Mouse (Mus musculus) embryonic stem cell, embryonic (primary cell): Measurements from ENCODE around the gene Gm20547.
"Not testable (repeated sequence)": the region's sequence is repeated elsewhere in the genome, so short reads cannot be mapped to it uniquely, and the experiment has no call there.

Experiments
- CTCF ChIA-PET, 4 experiments: fragments of 300-600 bp in 2 of 4; fragments of 350-600 bp in 2 of 4; sonication (Branson Sonifier 250); formaldehyde crosslinking; loops; one replicate each; lab custom pipeline; 2022; ENCODE audit warnings: inconsistent platforms in 2 of 4; lab: Charles Lee
- POLR2A ChIA-PET, 4 experiments: fragments of 300-600 bp in 2 of 4; fragments of 350-600 bp in 2 of 4; sonication (Branson Sonifier 250); formaldehyde crosslinking; loops; one replicate each; lab custom pipeline; 2022; ENCODE audit warnings: antibody characterized with exemption in 4 of 4, inconsistent platforms in 1 of 4; lab: Charles Lee

Gm20547 gene

GRCm38 (mm10) chr17:34850517-34851125 is 31.2 kb downstream of the Gm20547 start:
- CTCF ChIA-PET, result interaction anchor here in 3 of 4 experiments (0.6 to 1.2 kb wide), 4 partner anchors 13 to 231 kb away, joined by 3 to 6 read pairs (median 4); partner anchors contain the start of genes Dxo (in 1 of the 3) and Stk19 (in 1 of the 3)
- POLR2A ChIA-PET, result interaction anchor here in 3 of 4 experiments (0.9 to 4.1 kb wide), 6 partner anchors 12 to 271 kb away, joined by 3 to 31 read pairs (median 6); partner anchors contain the start of genes Dxo (in 3 of the 3), Stk19 (in 3 of the 3) and Csnk2b (in 1 of the 3)

DNA sequence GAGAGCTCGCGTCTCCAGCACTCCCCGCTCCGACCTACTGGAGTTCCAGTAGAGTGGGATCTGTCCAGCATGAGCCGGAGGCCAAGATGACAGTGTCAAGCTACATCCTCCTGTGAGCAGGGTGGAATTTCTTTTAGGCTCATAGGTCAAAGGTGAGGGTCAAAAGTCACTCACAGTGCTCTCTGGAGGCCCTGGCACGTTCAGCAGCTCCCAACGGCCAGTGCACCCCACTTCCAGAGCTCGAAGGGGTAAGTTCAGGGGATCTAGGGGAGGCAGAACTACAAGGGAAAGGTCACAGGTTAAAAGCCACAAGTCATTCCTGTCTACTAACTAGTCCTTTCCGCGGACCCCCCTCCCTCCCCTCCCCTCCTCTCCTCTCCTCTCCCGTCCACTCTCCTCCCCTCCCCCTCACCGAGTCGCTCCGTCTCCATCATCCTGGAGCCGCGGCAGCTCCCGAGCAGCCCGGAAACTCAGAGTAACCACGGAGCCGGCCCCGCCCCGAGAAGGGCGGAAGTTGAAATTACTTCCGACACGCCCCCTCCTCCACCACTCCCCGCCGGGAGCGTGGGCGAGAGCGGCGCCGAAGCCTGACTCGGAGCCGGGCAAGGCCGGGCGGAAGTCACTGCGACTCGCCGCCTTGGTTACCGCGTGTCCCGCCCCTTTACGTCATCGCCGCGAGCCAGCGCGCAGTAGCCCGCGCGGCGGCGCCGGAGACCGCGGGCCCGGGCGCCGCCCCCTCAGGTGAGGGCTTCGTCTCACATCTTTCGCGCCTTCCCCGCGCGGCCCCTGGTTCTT is 31.9 kb downstream of the Gm20547 start, which contains the start of the genes Skiv2l and Nelfe:
Gene Skiv2l, minus strand, starts transcription at position 489 of the 795 bp plus-strand sequence.
Gene Nelfe, plus strand, starts transcription at position 670 of the 795 bp plus-strand sequence.
- POLR2A ChIA-PET, result interaction anchor here in 3 of 4 experiments (0.6 to 4.1 kb wide), 32 partner anchors 9 to 948 kb away, joined by 3 to 31 read pairs (median 4); partner anchors contain the start of genes Dxo (in 3 of the 3), Stk19 (in 3 of the 3), Agpat1 (in 2 of the 3) and Atf6b (in 1 of the 3)
- CTCF ChIA-PET, result interaction anchor here in 3 of 4 experiments (0.6 to 1.4 kb wide), 5 partner anchors 12 to 231 kb away, joined by 3 to 6 read pairs (median 4); partner anchors contain the start of genes Dxo (in 1 of the 3) and Stk19 (in 1 of the 3)

DNA sequence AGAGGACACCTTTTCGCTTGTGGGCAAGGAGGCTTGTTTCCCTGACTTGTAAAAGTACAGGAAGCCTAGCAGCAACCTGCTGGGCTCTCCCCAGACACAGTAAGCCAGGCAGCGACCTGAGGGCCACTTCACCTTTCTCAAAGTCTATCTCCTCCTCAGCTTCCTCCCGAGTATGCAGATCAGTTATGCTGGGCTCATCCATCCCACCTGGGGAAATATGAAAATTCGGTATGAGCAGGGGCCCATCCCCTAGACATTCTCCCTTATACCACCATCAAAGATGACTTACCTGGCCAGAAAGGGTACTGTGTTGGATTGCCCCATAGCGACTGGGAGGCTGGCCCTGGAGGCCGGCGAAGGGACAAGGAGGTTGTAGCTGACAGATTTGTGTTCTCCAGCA is 34.2 kb downstream of the Gm20547 start:
- POLR2A ChIA-PET, result interaction anchor here in 3 of 4 experiments (0.6 to 4.1 kb wide), 4 partner anchors 10 to 451 kb away, joined by 4 to 31 read pairs (median 6); partner anchors contain the start of genes Dxo (in 2 of the 3) and Stk19 (in 2 of the 3)

GRCm38 (mm10) chr17:34847192-34847591 is 34.6 kb downstream of the Gm20547 start:
- CTCF ChIA-PET, result interaction anchor here in 1 of 4 experiments (0.6 kb wide), 1 partner anchor 241 kb away, joined by 3 read pairs; no protein-coding TSS in a partner anchor
- POLR2A ChIA-PET, result interaction anchor here in 3 of 4 experiments (0.6 to 4.1 kb wide), 3 partner anchors 10 to 12 kb away, joined by 4 to 31 read pairs (median 8); partner anchors contain the start of genes Dxo (in 2 of the 3) and Stk19 (in 2 of the 3)

More for the DNA sequence above, 34.2 kb downstream of the Gm20547 start:
- CTCF ChIA-PET, result no interaction called here

GRCm38 (mm10) chr17:34844884-34845283 is 37.0 kb downstream of the Gm20547 start:
- ChIA-PET POLR2A (interaction anchor here in 1 of 4 experiments (1.4 to 1.6 kb wide), 2 partner anchors 12 to 105 kb away, joined by 3 to 5 read pairs; no protein-coding TSS in a partner anchor), CTCF (interaction anchor here in 1 of 4 experiments (0.6 kb wide), 1 partner anchor 198 kb away, joined by 8 read pairs; the partner anchor contains the start of gene Atf6b)

DNA sequence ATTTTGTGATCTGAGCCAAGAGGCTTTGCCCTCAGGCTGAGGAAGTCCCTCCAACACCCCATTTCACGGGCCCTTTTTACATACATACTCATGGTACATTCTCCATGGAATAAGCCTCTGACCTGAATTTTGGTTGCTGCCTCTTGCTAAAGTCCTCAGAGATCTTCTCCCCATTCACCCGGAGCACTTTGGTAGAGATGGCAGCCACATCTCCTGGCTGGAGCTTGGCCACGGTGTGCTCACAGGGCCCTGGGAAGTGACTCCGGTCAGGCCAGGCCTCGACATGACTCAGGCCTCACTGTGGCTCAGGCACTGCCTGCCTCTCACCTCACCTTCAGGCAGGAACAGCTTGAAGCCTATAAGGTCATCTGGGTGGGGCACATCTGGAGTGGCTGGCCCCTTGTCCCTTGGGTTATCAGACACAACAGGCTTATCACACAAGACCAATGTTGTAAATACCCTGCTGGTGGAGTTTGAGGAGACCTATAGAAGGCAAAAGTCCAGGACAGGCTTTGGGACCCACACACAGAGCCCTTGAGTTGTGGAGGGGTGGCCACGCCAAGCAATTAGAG is 41.0 kb downstream of the Gm20547 start:
- ChIA-PET POLR2A (interaction anchor here in 2 of 4 experiments (1.2 to 4.9 kb wide), 5 partner anchors 9 to 124 kb away, joined by 4 to 23 read pairs (median 5); partner anchors contain the start of genes Skiv2l (in 2 of the 2) and Nelfe (in 1 of the 2)), CTCF (interaction anchor here in 2 of 4 experiments (0.9 to 1.1 kb wide), 2 partner anchors 15 to 82 kb away, joined by 3 read pairs; no protein-coding TSS in a partner anchor)

GRCm38 (mm10) chr17:34838785-34839184 is 43.1 kb downstream of the Gm20547 start:
- ChIA-PET CTCF (no interaction called here), POLR2A (interaction anchor here in 3 of 4 experiments (2.4 to 4.9 kb wide), 3 partner anchors 10 to 11 kb away, joined by 8 to 31 read pairs (median 23); partner anchors contain the start of genes Nelfe (in 3 of the 3) and Skiv2l (in 3 of the 3))

GRCm38 (mm10) chr17:34837464-34838324 is 44.1 kb downstream of the Gm20547 start:
- ChIA-PET CTCF (interaction anchor here in 3 of 4 experiments (0.6 to 1.6 kb wide), 3 partner anchors 12 to 42 kb away, joined by 3 to 6 read pairs (median 3); partner anchors contain the start of genes Nelfe (in 1 of the 3) and Skiv2l (in 1 of the 3)), POLR2A (interaction anchor here in 3 of 4 experiments (0.6 to 4.9 kb wide), 13 partner anchors 9 to 439 kb away, joined by 3 to 31 read pairs (median 3); partner anchors contain the start of genes Nelfe (in 3 of the 3), Skiv2l (in 3 of the 3) and Lsm2 (in 1 of the 3))

GRCm38 (mm10) chr17:34836856-34837221 is 45.0 kb downstream of the Gm20547 start, which contains the start of the genes Stk19 and Dxo:
Gene Stk19, minus strand, starts transcription at chr17:34836945.
Gene Dxo, plus strand, starts transcription at chr17:34837019.
- ChIA-PET POLR2A (interaction anchor here in 3 of 4 experiments (0.9 to 4.9 kb wide), 9 partner anchors 10 to 231 kb away, joined by 3 to 31 read pairs (median 8); partner anchors contain the start of genes Nelfe (in 3 of the 3), Skiv2l (in 3 of the 3) and Lsm2 (in 1 of the 3)), CTCF (interaction anchor here in 3 of 4 experiments (0.6 to 1.6 kb wide), 4 partner anchors 13 to 66 kb away, joined by 3 to 16 read pairs (median 4); partner anchors contain the start of genes Nelfe (in 1 of the 3) and Skiv2l (in 1 of the 3))

GRCm38 (mm10) chr17:34836155-34836855 is 45.5 kb downstream of the Gm20547 start:
- ChIA-PET CTCF (interaction anchor here in 1 of 4 experiments (0.6 kb wide), 1 partner anchor 67 kb away, joined by 16 read pairs; no protein-coding TSS in a partner anchor), POLR2A (interaction anchor here in 3 of 4 experiments (0.6 to 4.9 kb wide), 12 partner anchors 10 to 1087 kb away, joined by 3 to 31 read pairs (median 5); partner anchors contain the start of genes Nelfe (in 3 of the 3) and Skiv2l (in 3 of the 3))

- CTCF ChIA-PET, POLR2A ChIA-PET: not testable (repeated sequence)
Observed at GRCm38 (mm10) chr17:34830776-34831175, 51.1 kb downstream of the Gm20547 start.

DNA sequence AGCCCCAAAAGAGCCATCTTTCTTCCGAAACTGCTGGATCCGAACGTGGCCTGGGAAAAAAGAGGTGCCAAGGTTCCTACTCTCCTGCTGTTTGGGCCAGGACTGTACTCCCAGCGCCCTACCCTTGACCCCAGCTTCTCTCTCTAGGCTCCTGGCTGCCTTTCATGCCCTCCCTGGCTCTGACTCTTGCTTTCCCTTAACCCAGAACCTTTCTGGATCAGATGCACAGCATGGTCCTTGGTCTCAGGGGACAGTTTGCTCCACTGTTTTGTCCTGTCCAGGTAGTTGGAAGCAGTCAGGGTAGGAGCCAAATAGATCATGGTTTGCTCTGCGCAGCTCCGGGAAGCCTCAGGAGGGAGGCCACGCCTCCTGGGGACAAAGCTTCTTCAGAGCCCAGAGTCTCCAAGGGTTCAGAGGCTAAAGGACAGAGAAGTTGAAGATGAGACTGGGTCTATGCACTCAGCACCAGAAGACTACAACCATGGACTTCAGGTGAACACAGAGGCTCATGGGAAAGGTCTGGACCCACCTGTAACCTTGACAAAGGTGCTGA is 66.9 kb downstream of the Gm20547 start:
- POLR2A ChIA-PET, result no interaction called here
- CTCF ChIA-PET, result interaction anchor here in 1 of 4 experiments (0.6 kb wide), 1 partner anchor 86 kb away, joined by 3 read pairs; no protein-coding TSS in a partner anchor

DNA sequence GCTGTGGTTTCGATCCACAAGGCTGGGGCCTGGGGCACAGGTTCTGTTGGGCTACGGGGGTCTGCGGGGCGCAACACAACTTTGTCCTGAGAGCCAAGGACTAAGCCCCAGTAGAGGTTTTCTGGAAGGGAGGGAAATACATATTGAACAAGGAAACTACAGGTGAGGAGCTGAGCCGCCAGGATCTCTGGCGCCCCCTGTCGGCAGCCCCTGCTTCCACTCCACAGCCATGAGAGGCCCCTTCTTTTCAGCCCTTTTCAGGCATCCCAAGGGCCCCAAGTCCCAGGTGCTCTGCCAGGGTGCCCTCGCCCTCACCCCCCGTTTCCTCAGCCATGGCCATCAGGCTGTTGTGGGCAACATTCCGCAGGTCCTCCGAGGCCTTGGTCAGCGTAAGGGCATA is 68.1 kb downstream of the Gm20547 start:
- CTCF ChIA-PET, result interaction anchor here (0.5 to 1.5 kb wide), 8 partner anchors 9 to 633 kb away, joined by 3 read pairs; partner anchors contain the start of gene Cyp21a1 (in 1 of the 4)
- POLR2A ChIA-PET, result interaction anchor here in 2 of 4 experiments (0.5 to 0.8 kb wide), 3 partner anchors 43 to 253 kb away, joined by 3 read pairs; no protein-coding TSS in a partner anchor

GRCm38 (mm10) chr17:34811275-34811674 is 70.6 kb downstream of the Gm20547 start:
- CTCF ChIA-PET, result no interaction called here
- POLR2A ChIA-PET, result no interaction called here

DNA sequence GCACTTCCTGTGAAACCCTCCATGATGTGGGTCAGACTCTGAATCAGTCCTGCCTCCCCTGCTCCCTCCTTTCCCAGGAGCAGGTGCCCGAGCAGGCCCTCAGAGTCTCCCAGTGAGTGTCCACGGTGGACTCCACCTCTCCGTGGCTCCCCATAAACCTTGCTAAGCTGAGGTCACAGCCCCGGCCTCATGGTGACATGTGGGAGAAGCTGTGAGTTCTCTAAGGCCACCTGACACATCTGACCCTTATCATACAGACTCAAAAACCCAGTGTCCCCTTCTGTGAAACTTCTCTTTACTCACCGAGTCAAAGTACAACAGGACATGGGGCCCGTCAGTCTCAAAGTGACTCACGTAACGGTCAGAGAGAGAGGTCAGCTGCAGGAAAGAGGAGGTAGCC is 71.0 kb downstream of the Gm20547 start:
- CTCF ChIA-PET, POLR2A ChIA-PET: not testable (repeated sequence)
